Mouse (Mus musculus): ENCODE data around the gene Arhgef19.

DNA sequence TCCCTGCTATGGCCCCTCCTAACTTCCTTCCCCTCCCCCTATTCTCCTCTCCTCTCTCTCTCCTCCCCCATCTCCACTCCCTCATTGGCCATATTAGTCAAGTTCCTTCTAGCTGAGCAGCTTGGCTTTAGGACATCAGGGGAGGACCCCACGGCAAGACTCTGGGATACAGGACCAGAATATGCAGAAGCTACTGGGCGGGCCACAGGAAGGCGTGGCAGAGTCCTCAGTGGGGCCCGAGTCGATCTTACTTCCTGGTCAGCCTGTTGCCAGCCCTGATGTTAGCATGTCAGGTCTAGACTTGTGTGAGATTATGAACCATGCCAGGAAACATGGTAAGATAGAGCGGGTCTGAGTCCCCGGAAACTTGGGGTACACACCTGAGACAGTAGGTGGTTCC, 10.6 kb upstream of the Arhgef19 start:
- no peak for TF ChIP-seq CTCF (IDR thresholded peaks at IDR 0.05 in 2 of 3, conservative IDR thresholded peaks at IDR 0.05 in 1 of 3; ENCODE audit: control insufficient read depth in 1 of 3, insufficient read depth in 1 of 3, low read depth in 2 of 3, low read length in 3 of 3, poor library complexity in 1 of 3, severe bottlenecking in 1 of 3)
- TF ChIP-seq NRF1 (IDR thresholded peaks at IDR 0.05; ENCODE audit: insufficient read depth, low read depth, low read length, poor library complexity, severe bottlenecking), result no peak
- TF ChIP-seq ETS1 (IDR thresholded peaks at IDR 0.05; ENCODE audit: low read depth, low read length), result no peak
- no peak for TF ChIP-seq EP300 (IDR thresholded peaks at IDR 0.05; ENCODE audit: low read depth in 1 of 2, low read length in 2 of 2)
- TF ChIP-seq ELF1 (IDR thresholded peaks at IDR 0.05; ENCODE audit: low read depth, low read length), result peak; percentile 63
- TF ChIP-seq POLR2A (IDR thresholded peaks at IDR 0.05; ENCODE audit: control insufficient read depth in 1 of 2, insufficient read depth in 1 of 2, low read depth in 1 of 2, low read length in 2 of 2, poor library complexity in 1 of 2), result no peak
- TF ChIP-seq ZMIZ1 (IDR thresholded peaks at IDR 0.05; ENCODE audit: low read depth, low read length), result no peak
- no peak for TF ChIP-seq UBTF (IDR thresholded peaks at IDR 0.05; ENCODE audit: borderline replicate concordance, insufficient read depth, low read depth, low read length)
